Mouse (Mus musculus): ENCODE measurements at regions not wholly inside any gene's neighbourhood (a gene's known extent, or its start where the extent isn't known, plus 50 kb on each side); places are given as distances from the start of the nearest gene placed in this dataset.

- TF ChIP-seq CTCF (IDR thresholded peaks at IDR 0.05; ENCODE audit: low read depth) (no peak), EP300 (IDR thresholded peaks at IDR 0.05; ENCODE audit: low read depth) (no peak)
Observed at GRCm38 (mm10) chr7:133468346-133468745, 133.6 kb downstream of the Tex36 start.

Measured in heart, postnatal 0 days (tissue).